Mouse (Mus musculus) splenic B cell, adult 2 months (primary cell): Measurements from ENCODE around the gene Ndufv3.

Source experiments
- DNase-seq: peaks from one replicate; pipeline ENCODE4 v3.0.0-alpha.2; 2011; ENCODE audit warnings: low read depth, low spot score
- H3K27me3 ChIP-seq: 2 replicates; pipeline ENCODE4 v1.6.1; 2012; ENCODE audit warnings: mild to moderate bottlenecking, low read length, moderate library complexity, mixed read lengths; ENCODE audit not compliant: control insufficient read depth, poor library complexity, insufficient read depth, severe bottlenecking
- H3K36me3 ChIP-seq: 2 replicates; pipeline ENCODE4 v1.6.1; 2012; ENCODE audit warnings: mild to moderate bottlenecking, low read length, moderate library complexity, mixed read lengths; ENCODE audit not compliant: control insufficient read depth, poor library complexity, insufficient read depth, severe bottlenecking

Ndufv3 gene

GRCm38 (mm10) chr17:31502261-31502927 lies 17.5 kb upstream of the Ndufv3 start:
- no peak for DNase-seq
- Histone ChIP-seq H3K27me3 (no peaks in the 10 kb centered on the region), H3K36me3 (peaks cover 1% of the 10 kb centered on the region)

GRCm38 (mm10) chr17:31503337-31503736 lies 16.6 kb upstream of the Ndufv3 start:
- H3K36me3 ChIP-seq, result no peaks in the 10 kb centered on the region; the same call in none of the 2 replicates
- no peaks in the 10 kb centered on the region for H3K27me3 ChIP-seq
- DNase-seq, result no peak

GRCm38 (mm10) chr17:31503936-31504335 lies 16.0 kb upstream of the Ndufv3 start:
- no peak for DNase-seq
- Histone ChIP-seq H3K27me3 (no peaks in the 10 kb centered on the region), H3K36me3 (no peaks in the 10 kb centered on the region; the same call in none of the 2 replicates)

- Histone ChIP-seq H3K36me3 (no peaks in the 10 kb centered on the region; the same call in none of the 2 replicates), H3K27me3 (no peaks in the 10 kb centered on the region)
- DNase-seq, result no peak
Measured at GRCm38 (mm10) chr17:31505013-31505412, 14.9 kb upstream of the Ndufv3 start.

GRCm38 (mm10) chr17:31506282-31506681 lies 13.6 kb upstream of the Ndufv3 start:
- Histone ChIP-seq H3K27me3 (no peaks in the 10 kb centered on the region), H3K36me3 (no peaks in the 10 kb centered on the region; the same call in none of the 2 replicates)
- DNase-seq, result no peak

- Histone ChIP-seq H3K36me3 (no peaks in the 10 kb centered on the region), H3K27me3 (no peaks in the 10 kb centered on the region)
- DNase-seq, result no peak
Measured at GRCm38 (mm10) chr17:31510944-31511343, 9.0 kb upstream of the Ndufv3 start.

GRCm38 (mm10) chr17:31511792-31512495 lies 8.0 kb upstream of the Ndufv3 start:
- no peaks in the 10 kb centered on the region for H3K36me3 ChIP-seq
- DNase-seq, result peak; percentile 94
- no peaks in the 10 kb centered on the region for H3K27me3 ChIP-seq

- Histone ChIP-seq H3K36me3 (no peaks in the 10 kb centered on the region), H3K27me3 (no peaks in the 10 kb centered on the region)
- DNase-seq, result no peak
Measured at GRCm38 (mm10) chr17:31512593-31512992, 7.3 kb upstream of the Ndufv3 start.

GRCm38 (mm10) chr17:31514696-31515095 lies 5.2 kb upstream of the Ndufv3 start:
- H3K27me3 ChIP-seq, result no peaks in the 10 kb centered on the region
- H3K36me3 ChIP-seq, result no peaks in the 10 kb centered on the region
- DNase-seq, result no peak

- no peak for DNase-seq
- no peaks in the 10 kb centered on the region for H3K27me3 ChIP-seq
- H3K36me3 ChIP-seq, result no peaks in the 10 kb centered on the region; the same call in 1 of the 2 replicates
Measured at GRCm38 (mm10) chr17:31519344-31519945, 470 bp upstream of the Ndufv3 start.

GRCm38 (mm10) chr17:31520895-31521294 lies 980 bp downstream of the Ndufv3 start:
- H3K36me3 ChIP-seq, result peaks cover 2% of the 10 kb centered on the region; the same call in 1 of the 2 replicates
- H3K27me3 ChIP-seq, result no peaks in the 10 kb centered on the region
- DNase-seq, result no peak

GRCm38 (mm10) chr17:31521948-31522347 lies 2.0 kb downstream of the Ndufv3 start:
- DNase-seq, result no peak
- H3K27me3 ChIP-seq, result no peaks in the 10 kb centered on the region
- H3K36me3 ChIP-seq, result peaks cover 2% of the 10 kb centered on the region; the same call in 1 of the 2 replicates

- no peak for DNase-seq
- H3K27me3 ChIP-seq, result no peaks in the 10 kb centered on the region
- peaks cover 5% of the 10 kb centered on the region for H3K36me3 ChIP-seq
Measured at GRCm38 (mm10) chr17:31525114-31525513, 5.2 kb downstream of the Ndufv3 start.

- no peak for DNase-seq
- Histone ChIP-seq H3K36me3 (peaks cover 5% of the 10 kb centered on the region), H3K27me3 (no peaks in the 10 kb centered on the region)
Measured at GRCm38 (mm10) chr17:31525816-31526215, 5.9 kb downstream of the Ndufv3 start.

GRCm38 (mm10) chr17:31529314-31529713 lies 9.4 kb downstream of the Ndufv3 start:
- H3K27me3 ChIP-seq, result no peaks in the 10 kb centered on the region
- DNase-seq, result peak; percentile 56
- H3K36me3 ChIP-seq, result peaks cover 5% of the 10 kb centered on the region
